Mouse (Mus musculus) cortical plate, adult 2 months (tissue): ENCODE data around the gene Sec22b. TPM values are rescaled to one million over a fixed set of nuclear protein-coding genes. Genes with fewer than 3 reads are reported as not detected.

Experiments
- H3K27ac ChIP-seq: fragments of 200-500 bp; 2 replicates; pipeline ENCODE4 v1.5.1; 2012; ENCODE audit warnings: low read length, control low read depth, inconsistent platforms; ENCODE audit not compliant: insufficient read depth
- H3K4me1 ChIP-seq: fragments of 200-500 bp; 2 replicates; pipeline ENCODE4 v1.6.1; 2011; ENCODE audit warnings: low read length; ENCODE audit not compliant: control insufficient read depth, insufficient read depth
- H3K4me3 ChIP-seq: fragments of 200-500 bp; 2 replicates; pipeline ENCODE4 v1.5.1; 2011; ENCODE audit warnings: mild to moderate bottlenecking, low read length, control low read depth; ENCODE audit not compliant: insufficient read depth
- CTCF ChIP-seq: fragments of 200-500 bp; IDR thresholded peaks from 2 replicates; pipeline ENCODE4 v1.5.1; 2011; ENCODE audit warnings: mild to moderate bottlenecking, control low read depth, low read length; ENCODE audit not compliant: insufficient read depth; ENCODE audit errors: extremely low read depth
- POLR2A ChIP-seq: fragments of 200-500 bp; IDR thresholded peaks from 2 replicates; pipeline ENCODE4 v1.6.1; 2011; ENCODE audit warnings: mild to moderate bottlenecking, low read length, control low read depth; ENCODE audit not compliant: insufficient read depth; ENCODE audit errors: extremely low read depth
- polyA plus RNA-seq: library from polyadenylated mRNA; depleted of rRNA; stranded (reverse); fragments of >200 nt; gene quantifications from 2 replicates; pipeline ENCODE4 v1.2.3, GENCODE M21; 2012

Sec22b gene
- polyA plus RNA-seq, 1 experiment: 64.5 TPM

DNA sequence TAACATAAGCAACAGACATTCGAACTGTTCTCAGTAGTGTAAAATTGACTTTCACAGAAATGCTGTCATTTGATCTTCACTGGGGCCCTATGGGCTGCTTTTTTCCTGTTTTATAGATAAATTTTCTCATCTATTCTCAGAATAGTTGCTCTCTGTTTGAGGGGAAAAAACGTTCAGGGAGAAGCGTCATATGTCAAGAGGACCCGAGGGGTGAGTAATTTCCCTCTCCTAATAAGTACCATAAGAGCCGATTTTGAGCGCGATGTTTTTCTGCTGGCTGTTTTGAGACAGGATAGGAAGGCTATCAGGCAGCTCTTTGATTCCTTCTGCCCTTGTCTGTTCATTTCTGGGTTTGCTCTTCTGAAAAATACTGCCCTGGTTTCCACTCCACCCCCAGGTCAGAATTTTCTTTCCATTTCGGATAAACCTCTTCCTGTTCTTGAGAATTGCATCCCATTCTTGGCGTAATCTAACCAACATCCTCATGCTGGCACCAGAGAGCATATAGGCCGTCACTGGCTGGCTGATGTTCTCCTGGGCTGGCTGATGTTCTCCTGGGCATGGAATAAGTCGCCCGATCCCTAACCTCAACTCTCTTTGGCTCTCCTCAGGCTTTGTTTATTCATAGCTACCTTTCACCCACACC is 29.3 kb downstream of the Sec22b start:
- H3K4me3 ChIP-seq: no peak overlapping the region
- H3K27ac ChIP-seq: no peak overlapping the region
- TF ChIP-seq CTCF (no peak), POLR2A (no peak)
- H3K4me1 ChIP-seq: no peaks in the 10 kb centered on the region

DNA sequence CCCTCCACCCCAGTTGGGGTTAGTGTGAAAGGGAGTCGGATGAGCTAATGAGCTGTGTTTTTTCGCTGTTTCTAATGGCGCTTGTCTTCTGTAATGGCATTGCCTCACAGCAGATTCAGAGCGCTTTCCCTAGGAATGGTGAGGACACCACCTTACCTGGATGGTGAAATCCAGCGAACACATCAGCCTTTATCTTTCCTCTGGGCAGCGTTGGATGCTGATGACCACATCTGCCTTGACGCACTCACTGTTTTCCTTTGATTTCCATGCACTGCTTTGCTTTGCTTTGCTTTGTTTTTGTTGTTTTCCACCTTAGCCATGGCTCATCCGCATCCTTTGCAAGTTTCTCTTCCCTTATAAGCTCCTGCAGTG is 29.8 kb downstream of the Sec22b start:
- Histone ChIP-seq H3K27ac (no peak overlapping the region), H3K4me1 (no peaks in the 10 kb centered on the region), H3K4me3 (no peak overlapping the region)
- TF ChIP-seq CTCF (no peak), POLR2A (no peak)

DNA sequence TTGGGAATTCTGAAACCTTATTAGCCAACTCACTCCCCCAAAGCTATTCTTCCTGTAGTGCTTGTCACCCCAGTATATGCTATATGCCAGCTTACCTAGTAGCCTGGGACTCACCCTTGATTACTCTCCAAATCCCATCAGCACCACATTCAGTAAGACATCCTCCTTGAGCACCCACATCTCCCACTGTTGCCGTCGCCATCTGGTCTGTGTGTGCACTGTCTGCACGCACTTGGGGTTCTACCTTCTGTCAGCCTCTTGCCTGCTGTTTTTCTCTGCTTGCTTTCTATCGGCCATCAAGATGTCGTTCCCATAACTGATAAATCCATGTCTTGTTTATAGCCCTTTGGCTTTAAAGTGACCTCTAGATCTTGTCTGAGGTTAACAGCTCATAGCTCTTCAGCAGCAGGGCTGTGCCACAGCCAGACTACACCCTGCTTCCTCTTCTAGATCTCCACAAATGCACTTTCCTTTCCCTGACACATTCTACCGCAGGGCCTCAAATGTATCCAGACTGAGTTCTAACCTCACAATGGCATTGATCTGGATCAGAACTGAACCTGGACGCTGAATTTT is 30.4 kb downstream of the Sec22b start:
- TF ChIP-seq POLR2A (no peak), CTCF (no peak)
- H3K27ac ChIP-seq: no peak overlapping the region
- no peak overlapping the region for H3K4me3 ChIP-seq
- no peaks in the 10 kb centered on the region for H3K4me1 ChIP-seq

DNA sequence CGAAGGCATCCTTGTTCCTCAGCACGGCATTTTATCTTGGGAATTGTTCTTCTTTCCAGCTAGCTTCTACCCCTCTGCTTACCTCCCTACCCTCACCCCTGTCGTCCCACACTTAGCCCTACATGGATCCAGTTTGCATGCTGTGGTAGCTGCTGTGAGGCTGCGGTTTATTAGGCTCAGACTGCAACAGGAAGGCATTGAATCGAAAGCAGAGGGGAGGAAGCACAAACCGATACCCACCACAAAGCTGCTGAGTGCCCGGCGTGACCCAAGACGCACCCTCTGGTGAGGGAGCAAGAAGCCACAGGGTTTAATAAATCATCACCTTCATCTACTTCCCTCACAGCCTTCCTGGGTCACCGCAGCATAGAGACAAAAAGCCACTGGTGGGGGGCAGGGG is 31.1 kb downstream of the Sec22b start:
- Histone ChIP-seq H3K4me3 (no peak overlapping the region), H3K4me1 (no peaks in the 10 kb centered on the region), H3K27ac (no peak overlapping the region)
- no peak for TF ChIP-seq POLR2A
- TF ChIP-seq CTCF: no peak

DNA sequence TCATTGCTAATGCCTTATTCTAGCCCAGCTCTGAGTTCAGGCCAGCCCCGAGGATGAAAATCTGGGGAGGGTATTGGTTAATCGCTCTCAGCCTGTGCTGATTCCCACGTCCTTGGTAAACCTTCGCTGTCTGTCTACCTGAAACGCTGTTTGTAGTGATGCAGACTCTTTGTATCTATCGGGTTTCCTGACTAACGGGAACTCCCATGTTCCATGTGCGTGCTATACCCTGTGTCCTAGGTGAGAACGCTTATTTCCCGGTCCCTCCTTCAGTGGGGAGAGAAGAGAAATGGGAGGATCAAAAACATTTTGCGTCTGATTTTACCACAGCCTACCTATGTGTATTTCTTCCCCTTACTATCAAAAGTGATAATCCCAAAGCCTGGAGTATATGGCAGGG is 31.8 kb downstream of the Sec22b start:
- Histone ChIP-seq H3K4me1 (no peaks in the 10 kb centered on the region), H3K27ac (no peak overlapping the region), H3K4me3 (no peak overlapping the region)
- TF ChIP-seq CTCF: no peak
- TF ChIP-seq POLR2A: no peak

DNA sequence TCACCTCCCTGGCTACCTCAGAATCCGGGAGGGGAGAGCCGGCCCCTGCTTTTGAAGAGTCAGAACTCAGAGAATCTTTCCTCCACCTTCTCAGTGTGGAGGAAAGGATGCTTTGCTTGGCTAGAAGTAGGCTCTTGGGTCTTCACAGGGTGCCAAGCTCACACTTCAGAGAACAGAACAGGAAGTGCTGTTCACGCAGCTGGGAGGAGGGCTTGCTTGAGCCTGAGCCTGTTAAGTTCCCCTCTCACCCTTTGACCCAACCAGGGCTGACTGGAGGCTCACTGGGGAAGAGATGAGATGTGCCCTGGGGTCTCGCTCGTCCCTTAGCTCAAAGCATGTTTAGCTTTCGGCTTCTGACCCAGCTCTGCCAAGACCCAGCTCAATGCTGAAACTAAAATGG is 32.3 kb downstream of the Sec22b start:
- Histone ChIP-seq H3K4me3 (no peak overlapping the region), H3K4me1 (no peaks in the 10 kb centered on the region), H3K27ac (no peak overlapping the region)
- no peak for TF ChIP-seq POLR2A
- TF ChIP-seq CTCF: no peak

DNA sequence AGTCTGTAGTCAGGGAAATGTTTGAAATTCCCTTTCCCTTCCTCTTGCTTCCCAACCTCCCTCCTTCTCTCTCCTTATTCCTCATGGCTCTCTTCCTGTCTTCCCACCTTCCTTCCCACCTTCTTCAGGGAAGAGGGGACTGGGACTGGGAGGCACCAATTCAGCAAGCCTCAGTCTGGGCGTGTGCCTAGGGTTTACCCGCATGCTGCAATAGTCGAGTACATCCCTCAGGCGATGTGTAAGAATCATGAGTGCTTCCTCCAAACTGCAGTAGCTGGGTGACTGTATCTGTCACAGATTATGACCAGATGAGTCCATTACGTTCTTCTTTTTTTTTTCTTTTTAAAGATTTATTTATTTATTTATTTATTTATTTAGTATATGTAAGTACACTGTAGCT is 32.8 kb downstream of the Sec22b start:
- Histone ChIP-seq H3K4me1 (no peaks in the 10 kb centered on the region), H3K4me3 (no peak overlapping the region), H3K27ac (no peak overlapping the region)
- TF ChIP-seq POLR2A (no peak), CTCF (no peak)

DNA sequence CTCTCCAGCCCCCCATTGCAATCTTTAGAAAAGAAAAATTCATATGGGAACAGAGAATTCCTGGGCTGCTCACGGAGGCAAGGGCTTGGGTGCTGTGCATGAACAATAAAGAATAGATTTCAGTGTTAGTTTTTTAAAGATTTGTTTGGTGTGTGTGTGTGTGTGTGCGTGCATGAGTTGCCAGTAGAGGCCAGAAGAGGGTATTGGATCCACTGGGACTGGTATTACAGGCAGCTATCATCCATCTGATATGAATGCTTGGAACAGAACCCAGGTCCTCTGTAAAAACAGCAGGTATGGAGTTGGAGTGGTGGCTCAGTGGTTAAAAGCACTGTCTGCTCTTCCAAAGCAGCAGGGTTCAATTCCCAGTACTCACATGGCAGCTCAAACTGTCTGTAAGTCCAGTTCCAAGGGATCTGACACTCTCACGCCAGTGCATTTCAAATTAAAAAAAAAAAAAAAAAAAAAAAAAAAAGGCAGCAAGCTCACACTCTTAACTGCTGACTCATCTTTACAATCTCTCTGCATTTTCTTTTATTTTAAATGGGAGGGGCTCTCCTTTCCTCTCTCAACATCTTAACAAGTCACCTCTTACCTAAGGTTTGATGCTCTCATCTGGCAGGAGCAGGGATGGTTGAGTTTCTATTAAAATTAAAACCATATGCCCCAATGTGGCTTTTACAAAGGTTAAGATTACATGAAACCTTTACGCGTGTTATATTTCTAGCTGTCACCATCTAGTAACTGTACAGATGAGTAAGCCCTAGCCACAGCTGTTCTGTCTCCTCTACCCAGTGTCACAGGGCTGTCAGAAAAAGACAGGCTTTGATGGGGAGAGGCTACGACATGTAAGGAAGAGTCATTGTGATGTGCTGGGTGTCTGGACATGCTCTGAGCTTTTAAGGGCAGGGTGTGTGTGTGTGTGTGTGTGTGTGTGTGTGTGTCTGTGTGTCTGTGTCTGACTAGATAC is 33.6 kb downstream of the Sec22b start:
- no peak overlapping the region for H3K4me3 ChIP-seq
- no peak overlapping the region for H3K27ac ChIP-seq
- TF ChIP-seq CTCF: no peak
- TF ChIP-seq POLR2A: no peak
- no peaks in the 10 kb centered on the region for H3K4me1 ChIP-seq

DNA sequence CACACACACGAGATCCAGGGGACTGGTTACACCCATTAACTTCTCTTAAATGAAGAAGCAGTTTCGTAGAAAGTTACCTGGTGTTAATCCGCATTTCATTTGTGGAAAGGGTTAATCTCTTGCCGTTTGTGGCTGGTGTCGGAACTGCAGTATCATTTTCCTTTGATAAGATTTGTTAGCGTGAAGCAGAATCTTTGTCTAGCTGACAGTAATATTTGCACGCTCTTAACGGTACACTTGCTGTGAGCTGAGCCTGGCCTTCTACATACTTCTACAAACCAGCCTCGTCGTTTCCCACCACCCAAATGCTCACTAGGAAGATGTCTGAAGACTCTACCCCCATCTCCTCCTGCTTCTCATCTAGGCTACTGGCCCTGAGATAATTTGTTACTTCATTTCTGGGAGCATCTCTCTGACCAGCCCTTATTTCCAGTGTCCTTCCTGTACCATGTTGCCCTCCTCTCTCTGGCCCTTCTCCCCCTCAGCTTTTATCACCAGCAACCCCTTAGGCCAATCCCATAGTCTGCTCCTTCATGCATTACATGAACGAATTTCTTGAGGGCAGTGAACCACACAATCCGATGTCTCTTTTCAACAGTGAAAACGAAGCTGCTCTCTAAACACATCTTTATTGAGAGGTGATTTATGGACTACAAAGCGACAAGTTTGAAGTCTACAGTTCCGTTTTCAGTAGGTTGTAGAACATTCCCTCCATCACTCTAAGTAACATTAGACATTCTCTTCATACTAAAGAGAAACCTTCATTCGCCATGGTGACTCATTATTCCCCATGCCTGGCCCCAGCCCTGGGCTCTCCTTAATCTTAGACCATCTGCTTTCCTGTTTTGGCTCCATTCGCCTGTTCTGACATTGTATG is 36.3 kb downstream of the Sec22b start:
- Histone ChIP-seq H3K4me1 (peaks cover 5% of the 10 kb centered on the region), H3K27ac (no peak overlapping the region), H3K4me3 (no peak overlapping the region)
- TF ChIP-seq CTCF (no peak), POLR2A (no peak)

DNA sequence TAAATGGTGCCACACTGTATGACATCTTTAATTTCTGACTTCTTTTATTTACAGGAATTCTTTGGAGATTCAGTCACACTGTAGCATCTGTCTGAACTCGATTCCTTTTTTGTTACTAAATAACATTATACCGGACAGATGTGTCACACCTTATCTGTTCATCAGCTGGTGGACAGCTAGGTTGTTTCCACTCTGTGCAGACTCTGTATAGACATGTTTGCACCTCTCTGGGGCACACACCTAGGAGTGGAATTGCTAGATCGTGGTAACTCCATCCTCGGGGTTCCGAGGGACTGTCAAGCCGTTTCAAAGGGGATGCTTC is 36.9 kb downstream of the Sec22b start:
- no peak for TF ChIP-seq CTCF
- no peak for TF ChIP-seq POLR2A
- Histone ChIP-seq H3K27ac (no peak overlapping the region), H3K4me1 (peaks cover 5% of the 10 kb centered on the region), H3K4me3 (no peak overlapping the region)
